Mouse (Mus musculus) heart, adult 2 months (tissue): ENCODE results near the gene Gm15155. TPM values are rescaled to one million over a fixed set of nuclear protein-coding genes. Genes with fewer than 3 reads are reported as not detected.

ENCODE experiments used
- DNase-seq, 2 experiments: peaks; one replicate each; pipeline ENCODE4 v3.0.0; 2021
- H3K27ac ChIP-seq: fragments of 200-600 bp; 2 replicates; pipeline ENCODE4 v1.8.1; 2022
- H3K27me3 ChIP-seq: fragments of 200-500 bp; 2 replicates; pipeline ENCODE4 v1.6.1; 2012; ENCODE audit warnings: mild to moderate bottlenecking, low read length, inconsistent platforms, mixed read lengths; ENCODE audit not compliant: control insufficient read depth, insufficient read depth
- H3K36me3 ChIP-seq: fragments of 200-500 bp; 2 replicates; pipeline ENCODE4 v1.6.1; 2012; ENCODE audit warnings: low read length, inconsistent platforms; ENCODE audit not compliant: control insufficient read depth, insufficient read depth
- H3K4me1 ChIP-seq: fragments of 200-500 bp; 2 replicates; pipeline ENCODE4 v1.6.1; 2011; ENCODE audit warnings: low read length; ENCODE audit not compliant: control insufficient read depth, insufficient read depth
- H3K4me3 ChIP-seq: fragments of 200-600 bp; 2 replicates; pipeline ENCODE4 v1.8.1; 2022
- H3K79me2 ChIP-seq: fragments of 200-500 bp; replicated peaks from 2 replicates; pipeline ENCODE4 v1.6.1; 2012; ENCODE audit warnings: mild to moderate bottlenecking, inconsistent platforms, low read length, moderate library complexity, mixed read lengths; ENCODE audit not compliant: control insufficient read depth, insufficient read depth
- H3K9ac ChIP-seq: fragments of 200-500 bp; 2 replicates; pipeline ENCODE4 v1.6.1; 2012; ENCODE audit warnings: low read depth, mild to moderate bottlenecking, control low read depth, inconsistent platforms, low read length, mixed read lengths
- CTCF ChIP-seq: fragments of 200-600 bp; IDR thresholded peaks from 2 replicates; pipeline ENCODE4 v1.8.1; 2022; ENCODE audit warnings: antibody characterized with exemption, mild to moderate bottlenecking, moderate library complexity
- EP300 ChIP-seq: fragments of 200-500 bp; IDR thresholded peaks from 2 replicates; pipeline ENCODE4 v1.6.1; 2011; ENCODE audit warnings: low read depth, low read length, control low read depth; ENCODE audit not compliant: insufficient read depth
- POLR2A ChIP-seq: fragments of 200-500 bp; IDR thresholded peaks from 2 replicates; pipeline ENCODE4 v1.6.1; 2011; ENCODE audit warnings: mild to moderate bottlenecking, low read depth, low read length, control low read depth; ENCODE audit not compliant: insufficient read depth
- WGBS: fragments of 180-500 bp; shearing (Covaris S2); methylation state at CpG from one replicate; pipeline ENCODE4 v1.1.7; 2018; 5-methylcytosine and 5-hydroxymethylcytosine counted together
- intact Hi-C: fragments of 180-260 bp; cut with DNase I; formaldehyde crosslinking; loops from one replicate; pipeline ENCODE4 v1.15.1; 2025
- polyA plus RNA-seq: library from polyadenylated mRNA; depleted of rRNA; stranded (reverse); fragments of >200 nt; gene quantifications from 2 replicates; pipeline ENCODE4 v1.2.3, GENCODE M21; 2012
- total RNA-seq, 2 experiments: library from RNA; stranded (reverse); gene quantifications; 2 replicates each; pipeline ENCODE4 v1.2.3; 2021

Gm15155 gene
- total and polyA plus RNA-seq, 3 experiments: not detected

- intact Hi-C loops: no loop called here
- Histone ChIP-seq H3K4me1 (no peaks in the 10 kb centered on the region), H3K36me3 (no peaks in the 10 kb centered on the region), H3K27ac (no peak overlapping the region), H3K79me2 (no peaks in the 10 kb centered on the region), H3K4me3 (no peak overlapping the region), H3K9ac (no peak overlapping the region), H3K27me3 (no peaks in the 10 kb centered on the region)
- no peak for DNase-seq
- TF ChIP-seq CTCF (no peak), EP300 (no peak), POLR2A (no peak)
Observed at GRCm38 (mm10) chrX:155596390-155596789, 28.2 kb upstream of the Gm15155 start.

GRCm38 (mm10) chrX:155601196-155601595 is 23.3 kb upstream of the Gm15155 start:
- WGBS: 52% methylated on average over 2 of the region's 2 CpGs
- DNase-seq: no peak
- H3K27ac ChIP-seq: no peak overlapping the region
- H3K36me3 ChIP-seq: no peaks in the 10 kb centered on the region
- intact Hi-C loops: no loop called here
- no peak overlapping the region for H3K4me3 ChIP-seq
- no peaks in the 10 kb centered on the region for H3K79me2 ChIP-seq
- no peak for TF ChIP-seq EP300
- no peak for TF ChIP-seq POLR2A
- no peak for TF ChIP-seq CTCF
- no peaks in the 10 kb centered on the region for H3K27me3 ChIP-seq
- no peaks in the 10 kb centered on the region for H3K4me1 ChIP-seq
- H3K9ac ChIP-seq: no peak overlapping the region

- Histone ChIP-seq H3K36me3 (no peaks in the 10 kb centered on the region), H3K4me3 (no peak overlapping the region), H3K27me3 (no peaks in the 10 kb centered on the region), H3K79me2 (no peaks in the 10 kb centered on the region), H3K4me1 (no peaks in the 10 kb centered on the region), H3K9ac (no peak overlapping the region), H3K27ac (no peak overlapping the region)
- intact Hi-C loops: no loop called here
- TF ChIP-seq POLR2A (no peak), EP300 (no peak), CTCF (no peak)
- no peak for DNase-seq
- WGBS: 15% methylated on average over 24 of the region's 24 CpGs
Observed at GRCm38 (mm10) chrX:155622527-155622926, 2.0 kb upstream of the Gm15155 start.

GRCm38 (mm10) chrX:155622961-155623599 is 1.5 kb upstream of the Gm15155 start:
- no peaks in the 10 kb centered on the region for H3K79me2 ChIP-seq
- DNase-seq: peak in 1 of 2 experiments; percentile 15
- H3K4me3 ChIP-seq: no peak overlapping the region
- no peak overlapping the region for H3K27ac ChIP-seq
- H3K36me3 ChIP-seq: no peaks in the 10 kb centered on the region
- intact Hi-C loops: no loop called here
- WGBS: 16% methylated on average over 41 of the region's 69 CpGs
- no peaks in the 10 kb centered on the region for H3K27me3 ChIP-seq
- no peak overlapping the region for H3K9ac ChIP-seq
- TF ChIP-seq POLR2A: no peak
- TF ChIP-seq CTCF: no peak
- TF ChIP-seq EP300: no peak
- H3K4me1 ChIP-seq: no peaks in the 10 kb centered on the region

GRCm38 (mm10) chrX:155623701-155624281 is 750 bp upstream of the Gm15155 start, which contains the start of gene Ptchd1:
Gene Ptchd1 (minus strand): TSS chrX:155623814.
- no peak within 1 kb of the TSS for H3K4me3 ChIP-seq
- H3K9ac ChIP-seq: no peak within 1 kb of the TSS
- H3K79me2 ChIP-seq: no peaks in the 10 kb centered on the region
- TF ChIP-seq CTCF (no peak), EP300 (no peak), POLR2A (no peak)
- intact Hi-C loops: no loop called here
- no peaks in the 10 kb centered on the region for H3K27me3 ChIP-seq
- H3K27ac ChIP-seq: no peak within 1 kb of the TSS
- 17% methylated on average over 34 of the region's 34 CpGs for WGBS
- no peaks in the 10 kb centered on the region for H3K4me1 ChIP-seq
- no peak for DNase-seq
- H3K36me3 ChIP-seq: no peaks in the 10 kb centered on the region

GRCm38 (mm10) chrX:155624895-155625294 is 354 bp downstream of the Gm15155 start:
- intact Hi-C loops: no loop called here
- WGBS: 17% methylated on average over 15 of the region's 15 CpGs
- no peaks in the 10 kb centered on the region for H3K27me3 ChIP-seq
- H3K36me3 ChIP-seq: no peaks in the 10 kb centered on the region
- no peaks in the 10 kb centered on the region for H3K79me2 ChIP-seq
- no peak overlapping the region for H3K4me3 ChIP-seq
- DNase-seq: no peak
- H3K9ac ChIP-seq: no peak overlapping the region
- no peak overlapping the region for H3K27ac ChIP-seq
- no peaks in the 10 kb centered on the region for H3K4me1 ChIP-seq
- TF ChIP-seq CTCF (no peak), POLR2A (no peak), EP300 (no peak)
